Mouse (Mus musculus): ENCODE results near the gene Rexo5. TPM values are rescaled to one million over a fixed set of nuclear protein-coding genes. Genes with fewer than 3 reads are reported as not detected.

Gene Rexo5
- polyA plus RNA-seq, 2 experiments, result 6.8 to 14.6 TPM

- ATAC-seq (ENCODE audit: insufficient read depth) (no peak), DNase-seq (ENCODE audit: low read depth in 3 of 3, low spot score in 3 of 3) (no peak)
- Histone ChIP-seq H3K4me3 (ENCODE audit: insufficient read depth in 1 of 2, low read depth in 2 of 2, low read length in 2 of 2) (no peak overlapping the region), H3K9me3 (ENCODE audit: control insufficient read depth, low read length) (no peaks in the 10 kb centered on the region), H3K4me1 (replicated peaks; ENCODE audit: control insufficient read depth in 2 of 2, insufficient read depth in 2 of 2, low read length in 1 of 2) (no peaks in the 10 kb centered on the region), H3K4me2 (ENCODE audit: low read depth) (no peak overlapping the region), H3K36me3 (replicated peaks; ENCODE audit: control insufficient read depth, insufficient read depth, low read depth) (no peaks in the 10 kb centered on the region), H3K27me3 (ENCODE audit: control insufficient read depth, insufficient read depth, low read length) (no peaks in the 10 kb centered on the region), H3K9ac (replicated peaks) (no peak overlapping the region), H3K27ac (no peak overlapping the region)
- TF ChIP-seq CTCF (IDR thresholded peaks at IDR 0.05; ENCODE audit: low read depth), result no peak
- no peak for TF ChIP-seq EP300 (IDR thresholded peaks at IDR 0.05; ENCODE audit: low read depth)
- 47% methylated on average over 2 of the region's 2 CpGs for WGBS (ENCODE audit: insufficient replicate concordance)
These were observed 79.2 kb downstream of the Rexo5 start for GRCm38 (mm10) chr7:119873050-119873449.

DNA sequence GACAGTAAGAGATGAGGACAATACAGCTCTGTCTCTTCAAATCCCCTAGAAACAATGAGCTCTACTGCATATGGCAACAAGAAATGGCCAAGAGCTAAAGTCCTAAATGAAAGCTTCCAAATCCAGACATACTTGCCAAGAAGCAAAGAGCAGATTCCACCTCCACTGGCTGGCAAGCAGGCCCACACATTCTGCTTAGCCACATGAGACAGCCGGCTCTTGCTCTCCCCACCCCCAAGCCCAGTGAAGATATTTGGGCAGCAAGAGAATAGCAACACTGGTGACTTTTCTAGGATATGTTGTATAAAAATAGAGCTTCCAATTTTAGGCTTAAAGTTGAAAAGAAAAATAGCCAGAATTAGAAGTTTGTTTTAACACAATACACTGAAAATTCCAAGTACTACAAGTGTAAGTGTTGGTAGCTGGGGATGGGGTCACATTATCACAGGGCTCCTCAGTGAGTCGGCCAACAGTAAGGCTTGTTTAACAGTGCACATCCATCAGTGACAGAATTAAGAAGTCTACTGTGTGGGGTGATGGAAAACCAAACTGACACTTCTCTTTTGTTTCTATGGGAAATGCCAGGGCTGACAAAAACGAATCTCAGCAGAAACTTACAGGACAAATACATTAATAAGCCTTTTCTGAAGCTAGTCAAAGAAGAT, 82.1 kb downstream of the Rexo5 start:
- Histone ChIP-seq H3K4me3 (ENCODE audit: insufficient read depth in 1 of 2, low read depth in 2 of 2, low read length in 2 of 2) (no peak overlapping the region), H3K9ac (replicated peaks) (no peak overlapping the region), H3K4me1 (replicated peaks; ENCODE audit: control insufficient read depth in 2 of 2, insufficient read depth in 2 of 2, low read length in 1 of 2) (0 out of 4 replicates have a peak, but pooled peaks cover 0 to 2% of the 10 kb centered on the region in 2 experiments), H3K4me2 (ENCODE audit: low read depth) (no peak overlapping the region), H3K27me3 (ENCODE audit: control insufficient read depth, insufficient read depth, low read length) (no peaks in the 10 kb centered on the region), H3K9me3 (ENCODE audit: control insufficient read depth, low read length) (no peaks in the 10 kb centered on the region), H3K27ac (no peak overlapping the region), H3K36me3 (replicated peaks; ENCODE audit: control insufficient read depth, insufficient read depth, low read depth) (no peaks in the 10 kb centered on the region)
- no peak for TF ChIP-seq EP300 (IDR thresholded peaks at IDR 0.05; ENCODE audit: low read depth)
- WGBS (ENCODE audit: insufficient replicate concordance), result 51% methylated on average over 3 of the region's 3 CpGs
- DNase-seq (ENCODE audit: low read depth in 3 of 3, low spot score in 3 of 3) (no peak), ATAC-seq (ENCODE audit: insufficient read depth) (no peak)

DNA sequence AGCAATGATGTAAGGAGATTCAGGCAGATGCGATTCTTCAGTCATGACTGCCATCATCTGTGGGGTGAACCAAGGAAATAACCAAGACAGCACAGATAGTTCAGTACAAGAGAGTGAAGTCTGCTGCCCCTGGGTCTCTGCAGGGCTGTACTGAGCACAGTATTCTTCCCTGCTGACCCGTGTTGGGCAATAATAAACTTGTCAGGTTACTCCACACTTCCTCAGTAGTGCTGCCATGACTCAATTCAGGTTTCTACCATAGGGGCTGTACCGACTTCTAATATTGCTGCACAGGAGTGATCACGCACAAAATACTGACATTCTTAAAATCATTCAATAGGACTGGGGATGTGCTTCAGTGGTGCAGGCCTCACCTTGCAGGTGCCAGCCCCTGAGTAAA, 85.4 kb downstream of the Rexo5 start:
- no peak for ATAC-seq (ENCODE audit: insufficient read depth)
- Histone ChIP-seq H3K9me3 (ENCODE audit: control insufficient read depth, low read length) (no peaks in the 10 kb centered on the region), H3K27me3 (ENCODE audit: control insufficient read depth, insufficient read depth, low read length) (no peaks in the 10 kb centered on the region), H3K4me2 (ENCODE audit: low read depth) (no peak overlapping the region), H3K4me1 (replicated peaks; ENCODE audit: control insufficient read depth in 2 of 2, insufficient read depth in 2 of 2, low read length in 1 of 2) (0 out of 4 replicates have a peak, but pooled peaks cover 0 to 2% of the 10 kb centered on the region in 2 experiments), H3K36me3 (replicated peaks; ENCODE audit: control insufficient read depth, insufficient read depth, low read depth) (no peaks in the 10 kb centered on the region), H3K4me3 (ENCODE audit: insufficient read depth in 1 of 2, low read depth in 2 of 2, low read length in 2 of 2) (no peak overlapping the region), H3K9ac (replicated peaks) (no peak overlapping the region), H3K27ac (no peak overlapping the region)
- no peak for TF ChIP-seq EP300 (IDR thresholded peaks at IDR 0.05; ENCODE audit: low read depth)
- no peak for TF ChIP-seq CTCF (IDR thresholded peaks at IDR 0.05; ENCODE audit: low read depth)
- DNase-seq (ENCODE audit: low read depth in 3 of 3, low spot score in 3 of 3), result no peak
- 70% methylated on average over 4 of the region's 4 CpGs for WGBS (ENCODE audit: insufficient replicate concordance)

DNA sequence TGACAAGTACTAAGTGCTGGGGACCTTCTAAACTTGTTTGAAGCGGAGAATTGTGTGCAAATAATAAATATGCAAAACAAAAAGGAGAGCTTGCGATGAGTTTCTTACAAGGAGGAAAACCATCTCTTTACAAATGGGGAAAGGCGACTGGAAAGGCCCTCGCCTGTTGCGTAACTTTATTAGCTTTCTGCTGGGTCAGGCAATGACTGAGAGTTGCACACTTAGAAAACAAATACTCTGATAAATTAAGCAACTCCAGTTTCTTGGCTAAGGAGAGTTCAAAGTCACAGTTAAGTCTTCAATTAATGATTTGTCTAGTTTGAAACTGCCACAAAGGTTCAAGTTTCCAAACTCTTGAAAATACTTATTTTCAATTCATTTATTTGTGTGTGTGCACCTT, 86.5 kb downstream of the Rexo5 start:
- DNase-seq (ENCODE audit: low read depth in 3 of 3, low spot score in 3 of 3) (no peak), ATAC-seq (ENCODE audit: insufficient read depth) (no peak)
- no peak overlapping the region for H3K4me2 ChIP-seq (ENCODE audit: low read depth)

GRCm38 (mm10) chr7:119881229-119881628, 87.4 kb downstream of the Rexo5 start:
- DNase-seq (ENCODE audit: low read depth in 3 of 3, low spot score in 3 of 3) (no peak), ATAC-seq (ENCODE audit: insufficient read depth) (no peak)
- whole genome bisulfite sequencing (ENCODE audit: insufficient replicate concordance), result 80% methylated on average over 2 of the region's 2 CpGs
- no peak overlapping the region for H3K4me2 ChIP-seq (ENCODE audit: low read depth)
- no peak overlapping the region for H3K4me3 ChIP-seq (ENCODE audit: insufficient read depth in 1 of 2, low read depth in 2 of 2, low read length in 2 of 2)
- H3K4me1 ChIP-seq (replicated peaks; ENCODE audit: control insufficient read depth in 2 of 2, insufficient read depth in 2 of 2, low read length in 1 of 2), result 0 out of 4 replicates have a peak, but pooled peaks cover 0 to 2% of the 10 kb centered on the region in 2 experiments
- H3K9ac ChIP-seq (replicated peaks), result no peak overlapping the region
- H3K36me3 ChIP-seq (replicated peaks; ENCODE audit: control insufficient read depth, insufficient read depth, low read depth), result no peaks in the 10 kb centered on the region
- no peak for TF ChIP-seq CTCF (IDR thresholded peaks at IDR 0.05; ENCODE audit: low read depth)
- TF ChIP-seq EP300 (IDR thresholded peaks at IDR 0.05; ENCODE audit: low read depth), result no peak
- H3K27ac ChIP-seq, result no peak overlapping the region
- H3K27me3 ChIP-seq (ENCODE audit: control insufficient read depth, insufficient read depth, low read length), result no peaks in the 10 kb centered on the region
- H3K9me3 ChIP-seq (ENCODE audit: control insufficient read depth, low read length), result no peaks in the 10 kb centered on the region

More for the DNA sequence above, 86.5 kb downstream of the Rexo5 start:
- Histone ChIP-seq H3K4me3 (ENCODE audit: insufficient read depth in 1 of 2, low read depth in 2 of 2, low read length in 2 of 2) (no peak overlapping the region), H3K27ac (no peak overlapping the region), H3K9ac (replicated peaks) (no peak overlapping the region), H3K4me1 (replicated peaks; ENCODE audit: control insufficient read depth in 2 of 2, insufficient read depth in 2 of 2, low read length in 1 of 2) (0 out of 4 replicates have a peak, but pooled peaks cover 0 to 2% of the 10 kb centered on the region in 2 experiments), H3K36me3 (replicated peaks; ENCODE audit: control insufficient read depth, insufficient read depth, low read depth) (no peaks in the 10 kb centered on the region), H3K9me3 (ENCODE audit: control insufficient read depth, low read length) (no peaks in the 10 kb centered on the region), H3K27me3 (ENCODE audit: control insufficient read depth, insufficient read depth, low read length) (no peaks in the 10 kb centered on the region)
- 55% methylated on average over 5 of the region's 5 CpGs for WGBS (ENCODE audit: insufficient replicate concordance)
- TF ChIP-seq EP300 (IDR thresholded peaks at IDR 0.05; ENCODE audit: low read depth), result no peak
- TF ChIP-seq CTCF (IDR thresholded peaks at IDR 0.05; ENCODE audit: low read depth), result no peak
